Comparison of ENCODE assay signal across 8 mouse cellular contexts in genomic region chr5:124050095-124051050, GRCm38 (mm10). TPM values are rescaled to one million over a fixed set of nuclear protein-coding genes. Genes with fewer than 3 reads are reported as not detected.
DNase-seq lines count a peak whose midpoint lies in the region; ATAC-seq and TF ChIP-seq lines count a peak whose summit lies in the region.

No protein-coding gene starts in this region.

- peak; percentile 90 for DNase-seq in 416B (ENCODE audit: low read depth)
- peak; percentile 87 for DNase-seq in MEL (ENCODE audit: low read depth, low spot score)
- DNase-seq in limb, embryonic 11.5 days (ENCODE audit: low spot score): no peak
- peak; percentile 61 to 63 for DNase-seq in thymus, postnatal 10 days (ENCODE audit: low spot score in 2 of 2)
- DNase-seq in left cerebral cortex, adult 9 months (ENCODE audit: low spot score in 2 of 2): no peak
- no peak for DNase-seq in urinary bladder, postnatal 10 days (ENCODE audit: low spot score)

- no peaks in the 10 kb centered on the region for H3K27me3 ChIP-seq in MEL (ENCODE audit: control insufficient read depth in 1 of 2, insufficient read depth in 2 of 2, low read length in 2 of 2)
- H3K27me3 ChIP-seq in forebrain, embryonic 16.5 days (replicated peaks; ENCODE audit: control insufficient read depth, insufficient read depth, low read length): no peaks in the 10 kb centered on the region
- H3K27me3 ChIP-seq in limb, embryonic 11.5 days (ENCODE audit: control insufficient read depth, insufficient read depth, low read length): no peaks in the 10 kb centered on the region

- no peak overlapping the region for H3K4me2 ChIP-seq in forebrain, embryonic 16.5 days (ENCODE audit: low read length)
- H3K4me2 ChIP-seq in limb, embryonic 11.5 days (ENCODE audit: low read depth, severe bottlenecking): no peak overlapping the region

- peaks cover 0 to 11% of the 10 kb centered on the region in 2 experiments; a peak in 2 of 4 replicates for H3K36me3 ChIP-seq in MEL (ENCODE audit: control insufficient read depth in 1 of 2, insufficient read depth in 2 of 2, low read length in 2 of 2)
- no peaks in the 10 kb centered on the region for H3K36me3 ChIP-seq in forebrain, embryonic 16.5 days (ENCODE audit: control insufficient read depth, insufficient read depth)
- no peaks in the 10 kb centered on the region for H3K36me3 ChIP-seq in limb, embryonic 11.5 days (ENCODE audit: control insufficient read depth, insufficient read depth, low read length)

- WGBS in forebrain, embryonic 16.5 days: 68% methylated on average over 14 of the region's 14 CpGs
- WGBS in limb, embryonic 11.5 days: 59% methylated on average over 14 of the region's 14 CpGs

- TF ChIP-seq POLR2A in MEL (IDR thresholded peaks at IDR 0.05; ENCODE audit: control insufficient read depth in 1 of 2, insufficient read depth in 1 of 2, low read depth in 1 of 2, low read length in 2 of 2, poor library complexity in 1 of 2): peak; percentile 25 to 68; a peak in 3 of 4 replicates

- H3K27ac ChIP-seq in MEL (ENCODE audit: control insufficient read depth, low read depth, low read length): peak overlapping the region; percentile 97
- no peak overlapping the region for H3K27ac ChIP-seq in forebrain, embryonic 16.5 days (ENCODE audit: low read length)
- H3K27ac ChIP-seq in limb, embryonic 11.5 days (replicated peaks; ENCODE audit: low read depth, low read length): no peak overlapping the region; the same call in 1 of the 2 replicates

- TF ChIP-seq CTCF in MEL (IDR thresholded peaks at IDR 0.05 in 2 of 3, conservative IDR thresholded peaks at IDR 0.05 in 1 of 3; ENCODE audit: control insufficient read depth in 1 of 3, insufficient read depth in 1 of 3, low read depth in 2 of 3, low read length in 3 of 3, poor library complexity in 1 of 3, severe bottlenecking in 1 of 3): no peak

- TF ChIP-seq EP300 in MEL (IDR thresholded peaks at IDR 0.05; ENCODE audit: low read depth in 1 of 2, low read length in 2 of 2): peak; percentile 7 to 42; a peak in 1 of 4 replicates

- H3K9ac ChIP-seq in MEL (ENCODE audit: control insufficient read depth, low read depth, low read length, poor library complexity, severe bottlenecking): peak overlapping the region; percentile 80
- H3K9ac ChIP-seq in forebrain, embryonic 16.5 days (replicated peaks; ENCODE audit: low read depth, low read length): 0 out of 2 replicates have a peak overlapping the region, but pooled peaks have one; percentile 8
- peak overlapping the region; percentile 45; the same call in 1 of the 2 replicates for H3K9ac ChIP-seq in limb, embryonic 11.5 days (ENCODE audit: low read length)

- ATAC-seq in forebrain, embryonic 16.5 days: no peak
- ATAC-seq in limb, embryonic 11.5 days (ENCODE audit: insufficient number of reproducible peaks, low FRiP score, low TSS enrichment, low read depth): no peak
- ATAC-seq in megakaryocyte-erythroid progenitor cell, adult 5-6 weeks (replicated peaks; ENCODE audit: low FRiP score, low TSS enrichment, poor library complexity, severe bottlenecking): peak; percentile 5; the same call in 1 of the 2 replicates

- H3K4me3 ChIP-seq in MEL (ENCODE audit: control insufficient read depth in 1 of 2, insufficient read depth in 1 of 2, low read depth in 2 of 2, low read length in 2 of 2): peak overlapping the region; percentile 56 to 61
- H3K4me3 ChIP-seq in forebrain, embryonic 16.5 days (replicated peaks; ENCODE audit: low read length): no peak overlapping the region
- H3K4me3 ChIP-seq in limb, embryonic 11.5 days (ENCODE audit: low read depth, low read length): no peak overlapping the region

- TF ChIP-seq RAD21 in MEL (IDR thresholded peaks at IDR 0.05; ENCODE audit: low read depth, low read length): no peak

- H3K4me1 ChIP-seq in MEL (ENCODE audit: control insufficient read depth in 1 of 2, insufficient read depth in 2 of 2, low read length in 2 of 2): peaks cover 2 to 28% of the 10 kb centered on the region in 2 experiments; a peak in 3 of 4 replicates
- peaks cover 11% of the 10 kb centered on the region for H3K4me1 ChIP-seq in forebrain, embryonic 16.5 days (replicated peaks; ENCODE audit: control insufficient read depth, insufficient read depth, low read length)
- H3K4me1 ChIP-seq in limb, embryonic 11.5 days (ENCODE audit: control insufficient read depth, insufficient read depth, low read length): peaks cover 6% of the 10 kb centered on the region

- H3K79me2 ChIP-seq in MEL (ENCODE audit: control insufficient read depth, insufficient read depth, low read length, poor library complexity): peaks cover 14% of the 10 kb centered on the region

- H3K9me3 ChIP-seq in MEL (replicated peaks; ENCODE audit: insufficient read depth, low read length): no peaks in the 10 kb centered on the region
- no peaks in the 10 kb centered on the region for H3K9me3 ChIP-seq in forebrain, embryonic 16.5 days (ENCODE audit: control insufficient read depth, low read length)
- H3K9me3 ChIP-seq in limb, embryonic 11.5 days (ENCODE audit: control insufficient read depth, low read length): no peaks in the 10 kb centered on the region

TF ChIP-seq in MEL, 35 proteins besides CTCF, POLR2A, EP300 and RAD21:
- TF ChIP-seq ZMIZ1 (IDR thresholded peaks at IDR 0.05; ENCODE audit: low read depth, low read length) (peak; percentile 28; the same call in 1 of the 2 replicates), CHD1 (IDR thresholded peaks at IDR 0.05; ENCODE audit: low read depth, low read length) (peak; percentile 96; the same call in 1 of the 2 replicates), POLR2AphosphoS2 (IDR thresholded peaks at IDR 0.05; ENCODE audit: low read length) (no peak), HCFC1 (IDR thresholded peaks at IDR 0.05; ENCODE audit: low read depth, low read length) (no peak; the same call in none of the 2 replicates), MXI1 (IDR thresholded peaks at IDR 0.05; ENCODE audit: low read depth, low read length) (peak; percentile 45; the same call in 1 of the 2 replicates), SIN3A (IDR thresholded peaks at IDR 0.05; ENCODE audit: low read length) (peak; percentile 15), JUND (IDR thresholded peaks at IDR 0.05; ENCODE audit: low read depth, low read length) (0 out of 2 replicates have a peak, but pooled peaks have one; percentile 21), NELFE (IDR thresholded peaks at IDR 0.05; ENCODE audit: low read depth, low read length) (peak; percentile 64), TBP (IDR thresholded peaks at IDR 0.05; ENCODE audit: low read depth, low read length) (peak; percentile 41), NRF1 (IDR thresholded peaks at IDR 0.05; ENCODE audit: insufficient read depth, low read depth, low read length, poor library complexity, severe bottlenecking) (0 out of 2 replicates have a peak, but pooled peaks have one; percentile 15), SMC3 (IDR thresholded peaks at IDR 0.05; ENCODE audit: low read depth, low read length) (no peak), MYC (IDR thresholded peaks at IDR 0.05; ENCODE audit: low read depth, low read length) (peak; percentile 81), ETS1 (IDR thresholded peaks at IDR 0.05; ENCODE audit: low read depth, low read length) (no peak; the same call in 1 of the 2 replicates), BHLHE40 (IDR thresholded peaks at IDR 0.05; ENCODE audit: borderline replicate concordance, low read depth, low read length) (0 out of 2 replicates have a peak, but pooled peaks have one; percentile 5), MAX (IDR thresholded peaks at IDR 0.05; ENCODE audit: low read length) (peak; percentile 60; the same call in 1 of the 2 replicates), MAZ (IDR thresholded peaks at IDR 0.05; ENCODE audit: low read depth, low read length) (0 out of 2 replicates have a peak, but pooled peaks have one; percentile 39), ELF1 (IDR thresholded peaks at IDR 0.05; ENCODE audit: low read depth, low read length) (peak; percentile 43)

RNA-seq across cellular contexts. Expression of gene Vps37b, which starts 18.3 kb away (rescaled TPM):
- total RNA-seq in MEL (2012; rRNA removed): 27.4 and 28.6 TPM in 2 replicates
- polyA plus RNA-seq in MEL (2012; ENCODE audit: insufficient read depth in 1 of 2, insufficient read length in 2 of 2, low read depth in 1 of 2, low replicate concordance in 2 of 2, missing spikeins in 1 of 2): 10 to 100 TPM in 1 of 2 experiments, not detected in 1; 66.0 TPM
- polyA plus RNA-seq in forebrain, embryonic 16.5 days (2015; fragmentation: Nextera tagmentation; extraction: Ambion mirVana): 104 and 112 TPM in 2 replicates
- 32.8 and 33.0 TPM in 2 replicates for polyA plus RNA-seq in limb, embryonic 11.5 days (2014; fragmentation: Nextera tagmentation; extraction: Ambion mirVana)
- 20.8 and 34.3 TPM in 2 replicates for total RNA-seq in megakaryocyte-erythroid progenitor cell, adult 5-6 weeks (2014; fragmentation: Nextera tagmentation)
- total RNA-seq in megakaryocyte-erythroid progenitor cell, adult 5-6 weeks (2017): 12.8 and 15.5 TPM in 2 replicates

RNA-seq across cellular contexts. Expression of gene Abcb9, which starts 45.2 kb away (rescaled TPM):
- total RNA-seq in MEL (2012; rRNA removed): 2.1 and 2.4 TPM in 2 replicates
- 1 to 10 TPM in 1 of 2 experiments, not detected in 1; 8.1 TPM for polyA plus RNA-seq in MEL (2012; ENCODE audit: insufficient read depth in 1 of 2, insufficient read length in 2 of 2, low read depth in 1 of 2, low replicate concordance in 2 of 2, missing spikeins in 1 of 2)
- polyA plus RNA-seq in forebrain, embryonic 16.5 days (2015; fragmentation: Nextera tagmentation; extraction: Ambion mirVana): 11.3 and 13.4 TPM in 2 replicates
- 0.20 and 0.47 TPM in 2 replicates for polyA plus RNA-seq in limb, embryonic 11.5 days (2014; fragmentation: Nextera tagmentation; extraction: Ambion mirVana)
- total RNA-seq in megakaryocyte-erythroid progenitor cell, adult 5-6 weeks (2014; fragmentation: Nextera tagmentation): 5.2 and 9.3 TPM in 2 replicates
- 0.95 and 3.5 TPM in 2 replicates for total RNA-seq in megakaryocyte-erythroid progenitor cell, adult 5-6 weeks (2017)

Comparison
In these comparisons a context has a peak if more than half of its experiments do, and no peak if none do; other contexts are left out.
1. DNase-seq: peak in 416B (single experiment), MEL (single experiment) and thymus, postnatal 10 days (2 of 2); none in limb, embryonic 11.5 days (single experiment), left cerebral cortex, adult 9 months (0 of 2) and urinary bladder, postnatal 10 days (single experiment).
2. H3K4me3 ChIP-seq: peak in MEL (2 of 2); none in forebrain, embryonic 16.5 days (single experiment) and limb, embryonic 11.5 days (single experiment).
3. H3K9ac ChIP-seq: peak in every context shown above with its lines; median percentile 80 in MEL; 45 in limb, embryonic 11.5 days; 8 in forebrain, embryonic 16.5 days.